Mouse (Mus musculus) G1E (cell line): ENCODE data around the gene Nt5e. TPM values are rescaled to one million over a fixed set of nuclear protein-coding genes. Genes with fewer than 3 reads are reported as not detected.

Source experiments
- ATAC-seq: 2 replicates; pipeline ENCODE4 v1.8.0; 2016; ENCODE audit warnings: mild to moderate bottlenecking; ENCODE audit not compliant: insufficient number of reproducible peaks, poor library complexity, low FRiP score, severe bottlenecking; ENCODE audit errors: extremely low read depth
- DNase-seq: peaks from one replicate; pipeline ENCODE4 v3.0.0; 2012; ENCODE audit warnings: low spot score
- H3K27me3 ChIP-seq: 2 replicates; pipeline ENCODE4 v1.6.1; 2012; ENCODE audit warnings: mild to moderate bottlenecking, low read length, inconsistent platforms; ENCODE audit not compliant: insufficient read depth
- H3K36me3 ChIP-seq: replicated peaks from 2 replicates; pipeline ENCODE3; 2012; ENCODE audit warnings: mild to moderate bottlenecking, inconsistent platforms
- H3K4me1 ChIP-seq: 2 replicates; pipeline ENCODE4 v1.6.1; 2012; ENCODE audit warnings: low read depth, low read length, inconsistent platforms, mixed read lengths; ENCODE audit not compliant: insufficient read depth
- H3K4me3 ChIP-seq: 2 replicates; pipeline ENCODE4 v1.5.1; 2012; ENCODE audit warnings: low read depth, mild to moderate bottlenecking, inconsistent platforms, low read length, moderate library complexity, mixed read lengths
- H3K9me3 ChIP-seq: replicated peaks from 2 replicates; pipeline ENCODE4 v1.6.1; 2012; ENCODE audit warnings: inconsistent platforms
- CTCF ChIP-seq: IDR thresholded peaks from 2 replicates; pipeline ENCODE4 v1.5.1; 2012; ENCODE audit warnings: low read depth, low read length, inconsistent platforms, mixed read lengths
- GATA1 ChIP-seq: IDR thresholded peaks from 2 replicates; pipeline ENCODE4 v1.6.1; 2012; ENCODE audit warnings: borderline replicate concordance, low read length, inconsistent platforms, mixed read lengths
- GATA2 ChIP-seq: IDR thresholded peaks from 2 replicates; pipeline ENCODE4 v1.6.1; 2012; ENCODE audit warnings: low read depth, low read length, inconsistent platforms, borderline replicate concordance
- POLR2AphosphoS5 ChIP-seq: IDR thresholded peaks from 2 replicates; pipeline ENCODE4 v1.6.1; 2012; ENCODE audit warnings: low read depth, low read length, inconsistent platforms; ENCODE audit not compliant: insufficient replicate concordance
- TAL1 ChIP-seq: conservative IDR thresholded peaks from 2 replicates; pipeline ENCODE4 v1.6.1; 2012; ENCODE audit warnings: low read depth, low read length, inconsistent platforms, mixed read lengths
- polyA plus RNA-seq: library from polyadenylated mRNA; stranded (reverse); fragments of >175 nt; gene quantifications from 2 replicates; pipeline ENCODE4 v1.2.3, GENCODE M21; 2012
- total RNA-seq, 2 experiments: library from RNA; stranded (forward) in 1 of 2; stranded (reverse) in 1 of 2; fragments of 200-1000 nt in 1 of 2; fragments of >200 nt in 1 of 2; fragmentation: Nextera tagmentation in 1 of 2; gene quantifications; 2 replicates each; pipeline ENCODE4 v1.2.3; 2014 to 2017

The Nt5e gene
- total and polyA plus RNA-seq, 3 experiments, result 0.22 TPM; not detected in 2

DNA sequence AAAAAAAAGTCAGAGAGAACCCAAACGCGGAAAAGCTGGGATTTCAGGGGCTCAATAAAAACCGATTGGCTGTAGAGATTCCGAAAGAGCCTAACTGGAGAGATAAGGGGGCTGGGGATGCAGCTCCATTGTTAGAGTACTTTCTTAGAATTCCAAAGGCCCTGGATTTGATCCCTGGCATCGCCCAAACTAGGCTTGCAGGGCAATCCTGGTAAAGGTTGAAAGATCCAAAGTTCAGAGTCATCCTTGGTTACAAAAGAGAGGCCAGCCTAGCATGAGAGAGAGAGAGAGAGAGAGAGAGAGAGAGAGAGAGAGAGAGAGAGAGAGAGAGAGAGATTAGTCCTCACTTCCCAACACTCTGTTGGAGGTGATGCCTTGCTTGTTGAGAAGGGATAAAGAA, 1.7 kb downstream of the Nt5e start:
- H3K4me1 ChIP-seq, result no peaks in the 10 kb centered on the region

GRCm38 (mm10) chr9:88329166-88329748, 2.3 kb downstream of the Nt5e start:
- no peaks in the 10 kb centered on the region for H3K36me3 ChIP-seq
- no peak overlapping the region for H3K4me3 ChIP-seq
- peaks cover 8% of the 10 kb centered on the region for H3K27me3 ChIP-seq
- TF ChIP-seq POLR2AphosphoS5, result no peak
- no peak for TF ChIP-seq GATA1
- TF ChIP-seq CTCF, result no peak
- no peak for TF ChIP-seq GATA2
- no peak for TF ChIP-seq TAL1
- H3K9me3 ChIP-seq, result no peaks in the 10 kb centered on the region
- H3K4me1 ChIP-seq, result no peaks in the 10 kb centered on the region
- DNase-seq (no peak), ATAC-seq (no peak)

More for the DNA sequence above, 1.7 kb downstream of the Nt5e start:
- ATAC-seq (no peak), DNase-seq (no peak)
- Histone ChIP-seq H3K4me3 (no peak overlapping the region), H3K9me3 (no peaks in the 10 kb centered on the region), H3K27me3 (peaks cover 8% of the 10 kb centered on the region), H3K36me3 (no peaks in the 10 kb centered on the region)
- TF ChIP-seq POLR2AphosphoS5 (no peak), GATA2 (no peak), GATA1 (no peak), CTCF (no peak), TAL1 (no peak)

GRCm38 (mm10) chr9:88330316-88330715, 3.3 kb downstream of the Nt5e start:
- peaks cover 6% of the 10 kb centered on the region; the same call in 1 of the 2 replicates for H3K27me3 ChIP-seq
- H3K9me3 ChIP-seq, result no peaks in the 10 kb centered on the region
- DNase-seq (no peak), ATAC-seq (no peak)
- TF ChIP-seq CTCF (no peak), GATA2 (no peak), TAL1 (no peak), POLR2AphosphoS5 (no peak), GATA1 (no peak)
- H3K4me1 ChIP-seq, result no peaks in the 10 kb centered on the region
- no peaks in the 10 kb centered on the region for H3K36me3 ChIP-seq
- no peak overlapping the region for H3K4me3 ChIP-seq

DNA sequence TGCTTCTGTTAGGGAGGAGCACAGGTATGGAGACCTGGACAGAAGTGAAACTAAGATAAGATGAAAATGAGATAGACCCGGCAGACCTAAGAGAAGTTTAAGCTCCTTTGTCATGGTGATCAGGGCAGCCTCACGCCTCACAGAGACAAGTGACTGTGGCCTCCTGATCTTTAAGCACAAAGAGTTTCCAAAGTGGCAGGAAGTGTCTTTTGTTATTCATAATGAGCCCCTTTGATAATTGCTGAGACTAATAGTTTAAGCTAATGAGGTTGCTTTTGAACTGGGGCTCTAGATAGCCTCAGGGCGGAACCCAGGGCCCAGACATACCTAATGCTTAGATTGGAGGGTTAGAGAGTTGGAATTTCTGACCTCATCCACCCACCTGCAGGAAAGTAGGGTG, 5.5 kb downstream of the Nt5e start:
- Histone ChIP-seq H3K4me1 (no peaks in the 10 kb centered on the region), H3K9me3 (no peaks in the 10 kb centered on the region), H3K27me3 (peaks cover 4% of the 10 kb centered on the region; the same call in 1 of the 2 replicates), H3K36me3 (no peaks in the 10 kb centered on the region), H3K4me3 (no peak overlapping the region)
- TF ChIP-seq POLR2AphosphoS5, result no peak
- no peak for TF ChIP-seq GATA1
- TF ChIP-seq CTCF, result no peak
- no peak for TF ChIP-seq TAL1
- no peak for TF ChIP-seq GATA2
- ATAC-seq (no peak), DNase-seq (no peak)

DNA sequence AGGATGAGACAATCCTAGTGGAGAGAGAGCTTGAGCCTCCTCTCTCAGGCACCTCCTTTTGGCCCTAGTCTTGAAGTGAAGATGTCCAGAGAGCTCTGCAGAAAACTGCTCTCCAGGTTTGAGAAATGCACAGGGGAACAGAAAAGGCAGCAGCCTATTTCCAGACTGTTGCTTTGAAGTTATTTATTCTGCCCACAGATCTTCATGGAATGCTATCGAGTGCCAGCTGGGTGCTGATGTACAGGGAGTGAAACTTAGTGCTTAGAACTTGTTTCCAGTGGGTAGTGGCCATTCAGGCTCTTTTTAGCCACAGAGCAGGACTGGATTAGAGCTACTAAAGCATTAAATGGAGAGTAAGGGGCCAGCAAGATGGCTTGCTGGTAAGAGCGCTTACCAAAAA, 8.8 kb downstream of the Nt5e start:
- DNase-seq, result no peak
- no peak for ATAC-seq
- H3K9me3 ChIP-seq, result no peaks in the 10 kb centered on the region
- H3K36me3 ChIP-seq, result no peaks in the 10 kb centered on the region
- TF ChIP-seq GATA2, result no peak
- TF ChIP-seq POLR2AphosphoS5, result no peak
- no peak for TF ChIP-seq CTCF
- no peak for TF ChIP-seq TAL1
- no peak for TF ChIP-seq GATA1
- no peak overlapping the region for H3K4me3 ChIP-seq
- no peaks in the 10 kb centered on the region for H3K27me3 ChIP-seq
- H3K4me1 ChIP-seq, result no peaks in the 10 kb centered on the region

- ATAC-seq (no peak), DNase-seq (no peak)
- Histone ChIP-seq H3K36me3 (no peaks in the 10 kb centered on the region), H3K9me3 (no peaks in the 10 kb centered on the region), H3K4me1 (no peaks in the 10 kb centered on the region), H3K27me3 (no peaks in the 10 kb centered on the region; the same call in 1 of the 2 replicates), H3K4me3 (no peak overlapping the region)
- TF ChIP-seq CTCF (no peak), TAL1 (no peak), GATA2 (no peak), POLR2AphosphoS5 (no peak), GATA1 (no peak)
Observed at GRCm38 (mm10) chr9:88340819-88341218, 13.8 kb downstream of the Nt5e start.
